9 mouse cellular contexts compared by ENCODE assay signal in genomic region chr10:69872182-69872741, GRCm38 (mm10).
DNase-seq lines count a peak whose midpoint lies in the region; ATAC-seq lines count a peak whose summit lies in the region.
"Had no signal": no experiment of that assay in that cellular context is flagged by ENCODE, and none has a peak within 500 bp of the region (broad histone marks: within the 10 kb centered on the region; RNA-seq: fewer than 3 reads in every experiment).

No protein-coding gene starts in this region.

- no peaks in the 10 kb centered on the region for H3K27me3 ChIP-seq in liver, embryonic 11.5 days (replicated peaks; ENCODE audit: control insufficient read depth, insufficient read depth, low read length)
- H3K27me3 ChIP-seq in liver, embryonic 12.5 days (replicated peaks) = 0 out of 2 replicates have a peak, but pooled peaks cover 2% of the 10 kb centered on the region
- H3K27me3 ChIP-seq in embryonic facial prominence, embryonic 15.5 days = no peaks in the 10 kb centered on the region
- no peaks in the 10 kb centered on the region for H3K27me3 ChIP-seq in stomach, embryonic 15.5 days (replicated peaks)

- H3K27ac ChIP-seq in liver, embryonic 11.5 days (ENCODE audit: low read depth, low read length) = no peak overlapping the region
- H3K27ac ChIP-seq in liver, embryonic 12.5 days = no peak overlapping the region
- H3K27ac ChIP-seq in embryonic facial prominence, embryonic 15.5 days (replicated peaks) = 0 out of 2 replicates have a peak overlapping the region, but pooled peaks have one; percentile 48
- H3K27ac ChIP-seq in stomach, embryonic 15.5 days = peak overlapping the region; percentile 84
- H3K27ac ChIP-seq: hindbrain, postnatal 0 days had no signal

- H3K9ac ChIP-seq in liver, embryonic 11.5 days (ENCODE audit: low read depth, low read length) = peak overlapping the region; percentile 20; the same call in 1 of the 2 replicates
- H3K9ac ChIP-seq in liver, embryonic 12.5 days = no peak overlapping the region
- no peak overlapping the region for H3K9ac ChIP-seq in embryonic facial prominence, embryonic 15.5 days
- no peak overlapping the region for H3K9ac ChIP-seq in stomach, embryonic 15.5 days

- WGBS in liver, embryonic 11.5 days = 71% methylated on average over 10 of the region's 10 CpGs
- WGBS in liver, embryonic 12.5 days (ENCODE audit: insufficient replicate concordance) = 62% methylated on average over 10 of the region's 10 CpGs
- WGBS in embryonic facial prominence, embryonic 15.5 days = 66% methylated on average over 10 of the region's 10 CpGs
- WGBS in stomach, embryonic 15.5 days = 54% methylated on average over 10 of the region's 10 CpGs

- H3K4me3 ChIP-seq in liver, embryonic 11.5 days (ENCODE audit: low read depth, low read length) = no peak overlapping the region
- H3K4me3 ChIP-seq in liver, embryonic 12.5 days = no peak overlapping the region
- no peak overlapping the region for H3K4me3 ChIP-seq in embryonic facial prominence, embryonic 15.5 days (replicated peaks)
- H3K4me3 ChIP-seq in stomach, embryonic 15.5 days (replicated peaks) = no peak overlapping the region

- DNase-seq in liver, embryonic 11.5 days (ENCODE audit: low spot score) = no peak
- DNase-seq in heart, postnatal 36 days = peak; percentile 42 to 56
- DNase-seq in cerebellum, adult 11 months = no peak
- DNase-seq in right cerebral cortex, postnatal 10 days (ENCODE audit: low spot score in 2 of 2) = no peak
- no peak for DNase-seq in left cerebral cortex, postnatal 25 days (ENCODE audit: low spot score in 2 of 2)

- H3K36me3 ChIP-seq in liver, embryonic 11.5 days (ENCODE audit: control insufficient read depth, insufficient read depth, low read length) = no peaks in the 10 kb centered on the region
- no peaks in the 10 kb centered on the region for H3K36me3 ChIP-seq in liver, embryonic 12.5 days
- no peaks in the 10 kb centered on the region; the same call in 1 of the 2 replicates for H3K36me3 ChIP-seq in embryonic facial prominence, embryonic 15.5 days
- H3K36me3 ChIP-seq in stomach, embryonic 15.5 days = no peaks in the 10 kb centered on the region

- no peaks in the 10 kb centered on the region for H3K9me3 ChIP-seq in liver, embryonic 11.5 days (ENCODE audit: control insufficient read depth, low read length)
- no peaks in the 10 kb centered on the region for H3K9me3 ChIP-seq in liver, embryonic 12.5 days (replicated peaks)
- H3K9me3 ChIP-seq in embryonic facial prominence, embryonic 15.5 days (replicated peaks) = no peaks in the 10 kb centered on the region
- no peaks in the 10 kb centered on the region for H3K9me3 ChIP-seq in stomach, embryonic 15.5 days

- H3K4me2 ChIP-seq in liver, embryonic 11.5 days = no peak overlapping the region
- no peak overlapping the region for H3K4me2 ChIP-seq in liver, embryonic 12.5 days
- no peak overlapping the region for H3K4me2 ChIP-seq in embryonic facial prominence, embryonic 15.5 days (replicated peaks)
- peak overlapping the region; percentile 30 for H3K4me2 ChIP-seq in stomach, embryonic 15.5 days

- intact Hi-C loops in heart, postnatal 36 days (cut with DNase I) = loop anchor here (5.0 kb wide), 1 partner anchor 225 kb away; the partner anchor contains the start of gene Ccdc6
- intact Hi-C loops in left cerebral cortex, postnatal 25 days (cut with DNase I) = no loop called here

- H3K4me1 ChIP-seq in liver, embryonic 11.5 days (replicated peaks; ENCODE audit: control insufficient read depth, insufficient read depth, low read length) = no peaks in the 10 kb centered on the region
- H3K4me1 ChIP-seq in liver, embryonic 12.5 days = no peaks in the 10 kb centered on the region
- H3K4me1 ChIP-seq in embryonic facial prominence, embryonic 15.5 days = no peaks in the 10 kb centered on the region
- no peaks in the 10 kb centered on the region for H3K4me1 ChIP-seq in stomach, embryonic 15.5 days

- ATAC-seq in liver, embryonic 11.5 days (replicated peaks; ENCODE audit: low FRiP score) = no peak
- no peak for ATAC-seq in liver, embryonic 12.5 days
- ATAC-seq in embryonic facial prominence, embryonic 15.5 days (ENCODE audit: insufficient number of reproducible peaks, low FRiP score, low TSS enrichment, low read depth) = peak; percentile 36; the same call in 1 of the 2 replicates
- peak; percentile 87 for ATAC-seq in stomach, embryonic 15.5 days (ENCODE audit: insufficient read depth, low FRiP score, low read depth)
- ATAC-seq: hindbrain, postnatal 0 days had no signal

Comparison
In these comparisons a context has a peak if more than half of its experiments do, and no peak if none do; other contexts are left out.
1. ATAC-seq: peak in embryonic facial prominence, embryonic 15.5 days (single experiment) and stomach, embryonic 15.5 days (single experiment); none in liver, embryonic 11.5 days (single experiment) and liver, embryonic 12.5 days (single experiment).
2. DNase-seq: peak in heart, postnatal 36 days (2 of 2); none in liver, embryonic 11.5 days (single experiment), cerebellum, adult 11 months (single experiment), right cerebral cortex, postnatal 10 days (0 of 2) and left cerebral cortex, postnatal 25 days (0 of 2).
3. H3K27ac ChIP-seq: peak in embryonic facial prominence, embryonic 15.5 days (single experiment) and stomach, embryonic 15.5 days (single experiment); none in liver, embryonic 11.5 days (single experiment) and liver, embryonic 12.5 days (single experiment).